9 mouse cellular contexts compared by ENCODE assay signal in the genomic region with DNA sequence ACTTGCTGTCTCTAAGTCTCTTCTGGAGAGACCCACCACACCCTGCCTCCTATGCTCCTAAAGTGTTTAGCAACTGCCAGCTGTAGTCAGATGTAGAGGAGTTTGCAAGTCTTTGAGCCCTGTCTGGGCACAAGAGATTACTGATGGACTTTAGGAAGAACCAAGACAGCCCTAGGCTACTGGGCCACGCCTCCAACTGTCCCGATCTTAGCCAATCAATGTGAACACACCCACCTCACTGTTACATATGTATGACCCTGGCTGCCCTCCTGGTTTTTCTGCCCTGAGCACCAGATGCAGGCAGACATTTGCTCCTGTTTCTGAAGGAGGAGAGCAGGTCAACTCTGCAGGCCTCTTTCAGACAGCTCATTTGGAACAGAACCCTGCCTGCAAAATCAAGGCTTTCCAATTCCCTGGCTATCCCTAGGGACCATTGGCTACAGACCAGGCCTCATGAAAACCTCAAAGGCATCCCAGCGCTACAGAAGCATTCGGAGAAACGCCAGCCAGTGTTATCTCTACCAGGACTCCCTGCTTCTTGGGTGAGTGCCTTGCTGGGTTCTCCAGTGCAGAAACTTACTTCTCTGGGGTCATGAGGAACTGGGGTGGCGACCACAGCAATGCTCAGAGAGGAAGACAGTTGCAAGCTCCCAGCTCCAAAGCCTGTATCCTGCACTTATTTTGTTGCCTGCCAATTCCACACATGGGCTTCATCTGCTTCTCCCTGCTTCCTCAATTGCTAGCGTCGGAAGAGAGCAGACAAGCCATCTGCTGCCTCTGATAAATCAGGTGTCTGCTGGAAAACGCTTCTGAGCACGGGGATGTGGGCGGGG. TPM values are rescaled to one million over a fixed set of nuclear protein-coding genes. Genes with fewer than 3 reads are reported as not detected.
DNase-seq lines count a peak whose midpoint lies in the region; ATAC-seq and TF ChIP-seq lines count a peak whose summit lies in the region.
"Had no signal": no experiment of that assay in that cellular context is flagged by ENCODE, and none has a peak within 500 bp of the region (broad histone marks: within the 10 kb centered on the region; RNA-seq: fewer than 3 reads in every experiment).

A gene (plus strand): TSS at position 289 of the 833 bp plus-strand sequence.

- no peak within 1 kb of the TSS for H3K9ac ChIP-seq in intestine, embryonic 15.5 days
- H3K9ac ChIP-seq in intestine, postnatal 0 days (ENCODE audit: low read depth, low read length) = no peak within 1 kb of the TSS

- intact Hi-C loops in left cerebral cortex, postnatal 4 days (cut with DNase I) = no loop called here

- H3K27ac ChIP-seq in intestine, embryonic 15.5 days = no peak within 1 kb of the TSS
- no peak within 1 kb of the TSS for H3K27ac ChIP-seq in intestine, postnatal 0 days (ENCODE audit: low read depth, low read length)
- no peak within 1 kb of the TSS for H3K27ac ChIP-seq in cerebellum, adult 2 months (ENCODE audit: insufficient read depth, low read length)

- peak; percentile 87 for ATAC-seq in intestine, embryonic 15.5 days
- ATAC-seq in intestine, postnatal 0 days = no peak

- peaks cover 5% of the 10 kb centered on the region; the same call in 1 of the 2 replicates for H3K4me1 ChIP-seq in intestine, embryonic 15.5 days (replicated peaks)
- no peaks in the 10 kb centered on the region for H3K4me1 ChIP-seq in intestine, postnatal 0 days (replicated peaks; ENCODE audit: control insufficient read depth, insufficient read depth, low read length)
- peaks cover 14% of the 10 kb centered on the region for H3K4me1 ChIP-seq in cerebellum, adult 2 months (ENCODE audit: control insufficient read depth, insufficient read depth, low read length)

- no peaks in the 10 kb centered on the region for H3K36me3 ChIP-seq in intestine, embryonic 15.5 days
- H3K36me3 ChIP-seq in intestine, postnatal 0 days (ENCODE audit: control insufficient read depth, insufficient read depth) = no peaks in the 10 kb centered on the region
- H3K36me3 ChIP-seq: G1E had no signal

- TF ChIP-seq POLR2A in cerebellum, adult 2 months (IDR thresholded peaks at IDR 0.05; ENCODE audit: borderline replicate concordance, insufficient read depth, low read length) = no peak

- H3K27me3 ChIP-seq in intestine, embryonic 15.5 days (replicated peaks) = no peaks in the 10 kb centered on the region
- H3K27me3 ChIP-seq in intestine, postnatal 0 days (replicated peaks; ENCODE audit: control insufficient read depth, insufficient read depth, low read length) = no peaks in the 10 kb centered on the region
- H3K27me3 ChIP-seq in cerebellum, adult 2 months (ENCODE audit: control insufficient read depth, insufficient read depth, low read length) = no peaks in the 10 kb centered on the region

- WGBS in intestine, embryonic 15.5 days = 33% methylated on average over 11 of the region's 11 CpGs
- 31% methylated on average over 11 of the region's 11 CpGs for WGBS in intestine, postnatal 0 days
- 8% methylated on average over 11 of the region's 11 CpGs for WGBS in cerebellum, adult 2 months

- peak; percentile 71 to 81 for DNase-seq in cerebellum, adult 2 months
- peak; percentile 47 for DNase-seq in gastrocnemius, postnatal 10 days
- peak; percentile 28 for DNase-seq in kidney, adult 9 months
- peak; percentile 71 for DNase-seq in left cerebral cortex, postnatal 4 days
- peak; percentile 21 for DNase-seq in ovary, adult 18-20 months (ENCODE audit: low spot score)
- DNase-seq in retina, embryonic 14.5 days (ENCODE audit: low spot score) = no peak

- no peaks in the 10 kb centered on the region for H3K9me3 ChIP-seq in intestine, embryonic 15.5 days
- H3K9me3 ChIP-seq in intestine, postnatal 0 days (ENCODE audit: control insufficient read depth) = no peaks in the 10 kb centered on the region
- H3K9me3 ChIP-seq: G1E had no signal

- H3K4me2 ChIP-seq in intestine, embryonic 15.5 days (replicated peaks) = no peak within 1 kb of the TSS
- no peak within 1 kb of the TSS for H3K4me2 ChIP-seq in intestine, postnatal 0 days (replicated peaks; ENCODE audit: low read depth)

- H3K4me3 ChIP-seq in intestine, embryonic 15.5 days (replicated peaks) = no peak within 1 kb of the TSS
- H3K4me3 ChIP-seq in intestine, postnatal 0 days (ENCODE audit: low read depth, low read length) = no peak within 1 kb of the TSS
- no peak within 1 kb of the TSS for H3K4me3 ChIP-seq in cerebellum, adult 2 months (replicated peaks; ENCODE audit: insufficient read depth, low read depth, low read length)

- TF ChIP-seq CTCF in intestine, postnatal 0 days (IDR thresholded peaks at IDR 0.05; ENCODE audit: low read depth) = no peak
- no peak for TF ChIP-seq CTCF in cerebellum, adult 2 months (IDR thresholded peaks at IDR 0.05; ENCODE audit: borderline replicate concordance, insufficient read depth, low read depth, low read length)

RNA-seq across cellular contexts. Expression of the gene that starts here (rescaled TPM):
- 0.90 and 1.1 TPM in 2 replicates for polyA plus RNA-seq in intestine, embryonic 15.5 days (2015; fragmentation: Nextera tagmentation; extraction: Ambion mirVana)
- 1.1 and 1.4 TPM in 2 replicates for polyA plus RNA-seq in intestine, postnatal 0 days (2015; fragmentation: Nextera tagmentation; extraction: Ambion mirVana)
- 0.61 and 0.84 TPM in 2 replicates for polyA plus RNA-seq in cerebellum, adult 2 months (2012; rRNA removed)
- 1 to 10 TPM in 1 of 2 experiments, under 1 TPM in 1; 0.80 to 1.6 TPM for total RNA-seq in gastrocnemius, postnatal 10 days (2021)
- under 1 TPM; 0.08 TPM for total RNA-seq in left cerebral cortex, postnatal 4 days (2021)
- polyA plus RNA-seq: G1E had no signal

Comparison
In these comparisons a context has a peak if more than half of its experiments do, and no peak if none do; other contexts are left out.
1. Peak in DNase-seq in cerebellum, adult 2 months; RNA of the gene not detected or under 1 TPM.
2. Peak in DNase-seq in left cerebral cortex, postnatal 4 days; RNA of the gene not detected or under 1 TPM.